Mouse (Mus musculus): ENCODE data around the gene Ptpre. TPM values are rescaled to one million over a fixed set of nuclear protein-coding genes. Genes with fewer than 3 reads are reported as not detected.

Ptpre gene
- total and polyA plus RNA-seq, 3 experiments, result 2.3 to 6.9 (median 3.7) TPM

DNA sequence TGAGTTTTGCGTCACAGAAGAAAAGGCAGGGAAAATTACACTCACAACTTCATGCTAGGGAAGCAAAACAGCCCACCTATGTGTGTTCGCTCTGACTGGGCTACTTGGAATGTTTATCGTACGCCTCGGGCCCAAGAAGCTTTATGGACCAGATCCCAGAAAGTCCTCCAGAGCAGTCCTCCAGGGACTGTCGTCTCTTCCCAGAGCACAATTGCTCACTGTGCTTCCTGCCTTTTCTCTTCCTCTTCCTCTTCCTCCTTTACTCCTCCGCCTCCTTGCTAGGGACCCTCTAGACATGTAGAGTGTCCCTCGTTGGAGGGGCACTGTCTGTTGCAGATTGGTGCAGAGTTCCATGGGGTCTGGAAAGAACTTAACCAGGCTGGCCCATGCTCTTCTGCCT lies 111.5 kb downstream of the Ptpre start:
- H3K36me3 ChIP-seq (replicated peaks in 1 of 2; ENCODE audit: control insufficient read depth in 1 of 2, insufficient read depth in 1 of 2, low read length in 1 of 2), result peaks cover 19 to 54% of the 10 kb centered on the region in 2 experiments
- dilution Hi-C loops (cut with MboI; ENCODE audit: extremely low pct_ligation_motif_present, extremely low pct_unique_long_range_greater_than_20kb, low sequenced_read_pairs) (no loop called here), in situ Hi-C loops (cut with MboI; ENCODE audit: low pct_ligation_motif_present, low pct_unique_long_range_greater_than_20kb, low sequenced_read_pairs) (loop anchor here (25.0 kb wide), 1 partner anchor 262 kb away; no protein-coding TSS in a partner anchor)
- peaks cover 6% of the 10 kb centered on the region for H3K9me3 ChIP-seq (replicated peaks; ENCODE audit: low read length)
- H3K79me2 ChIP-seq (replicated peaks; ENCODE audit: control insufficient read depth, extremely low read depth, insufficient read depth, poor library complexity, severe bottlenecking), result no peaks in the 10 kb centered on the region
- no peak overlapping the region for H3K9ac ChIP-seq (ENCODE audit: insufficient read depth, low read depth)
- H3K4me3 ChIP-seq (replicated peaks in 1 of 3; ENCODE audit: low read depth in 2 of 3, low read length in 2 of 3, poor library complexity in 1 of 3), result no peak overlapping the region
- TF ChIP-seq MYC (IDR thresholded peaks at IDR 0.05; ENCODE audit: low read depth, low read length) (no peak), POLR2A (IDR thresholded peaks at IDR 0.05; ENCODE audit: low read depth, low read length) (no peak), ZNF384 (IDR thresholded peaks at IDR 0.05; ENCODE audit: low read depth, low read length) (no peak), JUND (conservative IDR thresholded peaks at IDR 0.05; ENCODE audit: low read depth, low read length) (no peak), KAT2A (IDR thresholded peaks at IDR 0.05; ENCODE audit: insufficient replicate concordance, low read length) (no peak), GABPA (IDR thresholded peaks at IDR 0.05; ENCODE audit: insufficient replicate concordance, low read depth, low read length) (no peak), POLR2AphosphoS2 (IDR thresholded peaks at IDR 0.05; ENCODE audit: low read depth, low read length) (no peak), SIN3A (IDR thresholded peaks at IDR 0.05; ENCODE audit: low read length) (no peak), EP300 (IDR thresholded peaks at IDR 0.05; ENCODE audit: low read length) (no peak), MAX (IDR thresholded peaks at IDR 0.05; ENCODE audit: low read length) (no peak)
- H3K4me1 ChIP-seq (ENCODE audit: control insufficient read depth in 1 of 2, insufficient read depth in 2 of 2), result peaks cover 0 to 30% of the 10 kb centered on the region in 2 experiments; a peak in 2 of 4 replicates
- no peak overlapping the region for H3K4me2 ChIP-seq (ENCODE audit: insufficient read depth, low read depth, poor library complexity, severe bottlenecking)
- H3K27ac ChIP-seq (ENCODE audit: insufficient read depth, low read depth), result no peak overlapping the region
- DNase-seq (ENCODE audit: extremely low read depth), result no peak
- H3K27me3 ChIP-seq (replicated peaks), result no peaks in the 10 kb centered on the region

DNA sequence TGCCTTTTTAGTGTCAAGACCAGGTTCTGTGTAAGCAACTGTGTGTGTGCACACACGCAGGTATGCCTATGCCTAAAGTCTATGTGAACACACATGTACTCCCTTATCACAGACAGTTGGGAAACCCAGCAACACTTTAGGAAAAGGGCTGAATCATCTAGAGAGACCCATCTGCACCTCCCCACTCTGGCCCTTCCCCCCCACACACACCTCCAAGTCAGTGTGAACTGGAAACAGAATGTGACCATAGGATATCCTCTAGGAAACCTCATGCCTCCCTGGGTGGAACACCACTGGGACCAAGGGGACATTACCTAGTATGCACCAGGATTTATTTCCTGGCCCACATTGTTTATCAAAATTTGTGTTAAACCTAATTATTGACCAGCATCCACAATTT lies 112.0 kb downstream of the Ptpre start:
- H3K36me3 ChIP-seq (replicated peaks in 1 of 2; ENCODE audit: control insufficient read depth in 1 of 2, insufficient read depth in 1 of 2, low read length in 1 of 2), result peaks cover 24 to 55% of the 10 kb centered on the region in 2 experiments
- H3K4me3 ChIP-seq (replicated peaks in 1 of 3; ENCODE audit: low read depth in 2 of 3, low read length in 2 of 3, poor library complexity in 1 of 3), result no peak overlapping the region
- dilution Hi-C loops (cut with MboI; ENCODE audit: extremely low pct_ligation_motif_present, extremely low pct_unique_long_range_greater_than_20kb, low sequenced_read_pairs) (no loop called here), in situ Hi-C loops (cut with MboI; ENCODE audit: low pct_ligation_motif_present, low pct_unique_long_range_greater_than_20kb, low sequenced_read_pairs) (loop anchor here (25.0 kb wide), 1 partner anchor 262 kb away; no protein-coding TSS in a partner anchor)
- H3K4me2 ChIP-seq (ENCODE audit: insufficient read depth, low read depth, poor library complexity, severe bottlenecking), result no peak overlapping the region
- no peak overlapping the region for H3K27ac ChIP-seq (ENCODE audit: insufficient read depth, low read depth)
- no peaks in the 10 kb centered on the region for H3K79me2 ChIP-seq (replicated peaks; ENCODE audit: control insufficient read depth, extremely low read depth, insufficient read depth, poor library complexity, severe bottlenecking)
- peaks cover 6% of the 10 kb centered on the region for H3K9me3 ChIP-seq (replicated peaks; ENCODE audit: low read length)
- no peak for TF ChIP-seq MAZ (IDR thresholded peaks at IDR 0.05; ENCODE audit: low read depth, low read length)
- H3K27me3 ChIP-seq (replicated peaks), result no peaks in the 10 kb centered on the region
- peaks cover 0 to 34% of the 10 kb centered on the region in 2 experiments; a peak in 2 of 4 replicates for H3K4me1 ChIP-seq (ENCODE audit: control insufficient read depth in 1 of 2, insufficient read depth in 2 of 2)
- no peak overlapping the region for H3K9ac ChIP-seq (ENCODE audit: insufficient read depth, low read depth)
- DNase-seq (ENCODE audit: extremely low read depth), result no peak

DNA sequence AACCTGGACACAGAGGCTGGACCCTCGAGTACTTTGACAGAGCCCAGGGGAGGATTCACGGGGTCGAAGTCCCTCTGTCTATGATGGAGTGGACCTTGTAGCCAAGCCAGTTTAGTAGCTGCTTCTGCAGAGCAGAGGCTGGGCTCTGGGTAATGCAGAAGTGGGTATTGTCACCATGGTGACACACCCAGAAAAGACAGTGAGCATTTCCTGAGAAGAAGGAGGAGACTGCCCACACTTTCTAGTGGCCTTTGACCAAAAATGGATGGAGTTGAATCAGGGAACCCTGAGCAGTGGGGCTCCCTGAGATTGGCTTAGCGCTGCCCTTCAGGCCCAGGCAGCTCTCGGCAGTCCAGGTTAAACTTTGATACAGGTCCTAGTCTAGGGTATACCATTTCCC lies 112.8 kb downstream of the Ptpre start:
- H3K9me3 ChIP-seq (replicated peaks; ENCODE audit: low read length), result peaks cover 6% of the 10 kb centered on the region
- H3K9ac ChIP-seq (ENCODE audit: insufficient read depth, low read depth), result no peak overlapping the region
- H3K36me3 ChIP-seq (replicated peaks in 1 of 2; ENCODE audit: control insufficient read depth in 1 of 2, insufficient read depth in 1 of 2, low read length in 1 of 2), result peaks cover 24 to 52% of the 10 kb centered on the region in 2 experiments
- in situ Hi-C loops (cut with MboI; ENCODE audit: low pct_ligation_motif_present, low pct_unique_long_range_greater_than_20kb, low sequenced_read_pairs) (no loop called here), dilution Hi-C loops (cut with MboI; ENCODE audit: extremely low pct_ligation_motif_present, extremely low pct_unique_long_range_greater_than_20kb, low sequenced_read_pairs) (no loop called here)
- peaks cover 3 to 42% of the 10 kb centered on the region in 2 experiments; a peak in 3 of 4 replicates for H3K4me1 ChIP-seq (ENCODE audit: control insufficient read depth in 1 of 2, insufficient read depth in 2 of 2)
- H3K27ac ChIP-seq (ENCODE audit: insufficient read depth, low read depth), result no peak overlapping the region
- no peaks in the 10 kb centered on the region for H3K79me2 ChIP-seq (replicated peaks; ENCODE audit: control insufficient read depth, extremely low read depth, insufficient read depth, poor library complexity, severe bottlenecking)
- no peak overlapping the region for H3K4me3 ChIP-seq (replicated peaks in 1 of 3; ENCODE audit: low read depth in 2 of 3, low read length in 2 of 3, poor library complexity in 1 of 3)
- H3K27me3 ChIP-seq (replicated peaks), result no peaks in the 10 kb centered on the region
- no peak for DNase-seq (ENCODE audit: extremely low read depth)
- TF ChIP-seq CHD1 (IDR thresholded peaks at IDR 0.05; ENCODE audit: low read depth, low read length) (no peak), MAX (IDR thresholded peaks at IDR 0.05; ENCODE audit: low read length) (no peak), NELFE (IDR thresholded peaks at IDR 0.05; ENCODE audit: low read depth, low read length) (no peak), MEF2A (IDR thresholded peaks at IDR 0.05; ENCODE audit: borderline replicate concordance, low read depth, low read length) (no peak), E2F4 (IDR thresholded peaks at IDR 0.05; ENCODE audit: insufficient replicate concordance, low read depth, low read length) (no peak), UBTF (IDR thresholded peaks at IDR 0.05; ENCODE audit: low read depth, low read length) (no peak), MAZ (IDR thresholded peaks at IDR 0.05; ENCODE audit: low read depth, low read length) (no peak), ZC3H11A (IDR thresholded peaks at IDR 0.05; ENCODE audit: low read depth, low read length) (no peak), MXI1 (IDR thresholded peaks at IDR 0.05; ENCODE audit: low read depth, low read length) (no peak), RAD21 (IDR thresholded peaks at IDR 0.05; ENCODE audit: low read depth, low read length) (no peak)
- H3K4me2 ChIP-seq (ENCODE audit: insufficient read depth, low read depth, poor library complexity, severe bottlenecking), result no peak overlapping the region
